Mouse (Mus musculus) brain, embryonic 14.5 days (tissue): Measurements from ENCODE around the gene Arhgef3.

Experiments used
- CTCF ChIP-seq: fragments of 200-500 bp; IDR thresholded peaks from 2 replicates; pipeline ENCODE4 v1.5.1; 2012; ENCODE audit warnings: inconsistent platforms, mild to moderate bottlenecking, moderate library complexity, borderline replicate concordance; ENCODE audit not compliant: insufficient read depth, insufficient read length; ENCODE audit errors: extremely low read depth
- POLR2A ChIP-seq: fragments of 200-500 bp; IDR thresholded peaks from 2 replicates; pipeline ENCODE4 v1.6.1; 2012; ENCODE audit warnings: mild to moderate bottlenecking, inconsistent platforms, borderline replicate concordance; ENCODE audit not compliant: poor library complexity, insufficient read depth, insufficient read length, severe bottlenecking; ENCODE audit errors: extremely low read depth

GRCm38 (mm10) chr14:27351051-27351475 is 236.4 kb downstream of the Arhgef3 start:
- TF ChIP-seq CTCF (no peak), POLR2A (no peak)
